15 mouse cellular contexts compared by ENCODE assay signal in genomic region chr1:41605748-41606131, GRCm38 (mm10).
DNase-seq lines count a peak whose midpoint lies in the region; ATAC-seq and TF ChIP-seq lines count a peak whose summit lies in the region.
"Had no signal": no experiment of that assay in that cellular context is flagged by ENCODE, and none has a peak within 500 bp of the region (broad histone marks: within the 10 kb centered on the region; RNA-seq: fewer than 3 reads in every experiment).

No protein-coding gene starts in this region.

- H3K27me3 ChIP-seq in hindbrain, embryonic 13.5 days = no peaks in the 10 kb centered on the region
- H3K27me3 ChIP-seq in hindbrain, embryonic 12.5 days = no peaks in the 10 kb centered on the region
- H3K27me3 ChIP-seq in forebrain, postnatal 0 days (ENCODE audit: insufficient read depth, low read length) = no peaks in the 10 kb centered on the region
- no peaks in the 10 kb centered on the region for H3K27me3 ChIP-seq in midbrain, embryonic 15.5 days (replicated peaks)
- no peaks in the 10 kb centered on the region for H3K27me3 ChIP-seq in heart, embryonic 11.5 days (ENCODE audit: control insufficient read depth, insufficient read depth, low read length)

- H3K27ac ChIP-seq in hindbrain, embryonic 13.5 days = 0 out of 2 replicates have a peak overlapping the region, but pooled peaks have one; percentile 48
- H3K27ac ChIP-seq in hindbrain, embryonic 12.5 days = no peak overlapping the region
- H3K27ac ChIP-seq in forebrain, postnatal 0 days (ENCODE audit: low read depth, low read length) = peak overlapping the region; percentile 46
- 0 out of 2 replicates have a peak overlapping the region, but pooled peaks have one; percentile 17 for H3K27ac ChIP-seq in midbrain, embryonic 15.5 days
- no peak overlapping the region for H3K27ac ChIP-seq in heart, embryonic 11.5 days (ENCODE audit: low read depth, low read length)
- H3K27ac ChIP-seq: macrophage had no signal

- peaks cover 3% of the 10 kb centered on the region; the same call in 1 of the 2 replicates for H3K4me1 ChIP-seq in hindbrain, embryonic 13.5 days (replicated peaks)
- peaks cover 4% of the 10 kb centered on the region; the same call in 1 of the 2 replicates for H3K4me1 ChIP-seq in hindbrain, embryonic 12.5 days
- H3K4me1 ChIP-seq in forebrain, postnatal 0 days (ENCODE audit: insufficient read depth) = peaks cover 5% of the 10 kb centered on the region; the same call in 1 of the 2 replicates
- H3K4me1 ChIP-seq in midbrain, embryonic 15.5 days = peaks cover 7% of the 10 kb centered on the region; the same call in 1 of the 2 replicates
- H3K4me1 ChIP-seq in heart, embryonic 11.5 days (ENCODE audit: control insufficient read depth, insufficient read depth, low read length) = no peaks in the 10 kb centered on the region

- no peak overlapping the region for H3K4me2 ChIP-seq in hindbrain, embryonic 13.5 days
- H3K4me2 ChIP-seq in hindbrain, embryonic 12.5 days (replicated peaks) = no peak overlapping the region
- H3K4me2 ChIP-seq in forebrain, postnatal 0 days (ENCODE audit: low read depth) = no peak overlapping the region
- H3K4me2 ChIP-seq in midbrain, embryonic 15.5 days = no peak overlapping the region
- H3K4me2 ChIP-seq in heart, embryonic 11.5 days = no peak overlapping the region

- no peaks in the 10 kb centered on the region for H3K9me3 ChIP-seq in hindbrain, embryonic 13.5 days
- no peaks in the 10 kb centered on the region for H3K9me3 ChIP-seq in hindbrain, embryonic 12.5 days (replicated peaks)
- no peaks in the 10 kb centered on the region for H3K9me3 ChIP-seq in forebrain, postnatal 0 days (ENCODE audit: low read length)
- H3K9me3 ChIP-seq in midbrain, embryonic 15.5 days = no peaks in the 10 kb centered on the region
- no peaks in the 10 kb centered on the region for H3K9me3 ChIP-seq in heart, embryonic 11.5 days (replicated peaks; ENCODE audit: control insufficient read depth, low read length)

- DNase-seq in brain, embryonic 14.5 days (ENCODE audit: low read depth) = peak; percentile 96
- DNase-seq in forebrain, postnatal 0 days = peak; percentile 65
- DNase-seq in ovary, adult 18-20 months (ENCODE audit: low spot score) = no peak
- DNase-seq: cerebellum, adult 2 months; heart, postnatal 14 days; kidney, adult 2 months; right cerebral cortex, postnatal 14 days; thymus, postnatal 36 days had no signal

- WGBS in hindbrain, embryonic 13.5 days = 19% methylated on average over 3 of the region's 3 CpGs
- 40% methylated on average over 3 of the region's 3 CpGs for WGBS in hindbrain, embryonic 12.5 days
- WGBS in forebrain, postnatal 0 days = 10% methylated on average over 3 of the region's 3 CpGs
- 20% methylated on average over 3 of the region's 3 CpGs for WGBS in midbrain, embryonic 15.5 days
- WGBS in heart, embryonic 11.5 days (ENCODE audit: insufficient replicate concordance) = 39% methylated on average over 3 of the region's 3 CpGs

- H3K4me3 ChIP-seq in hindbrain, embryonic 13.5 days = no peak overlapping the region
- H3K4me3 ChIP-seq in hindbrain, embryonic 12.5 days = no peak overlapping the region
- H3K4me3 ChIP-seq in forebrain, postnatal 0 days (ENCODE audit: low read depth, low read length) = no peak overlapping the region
- no peak overlapping the region for H3K4me3 ChIP-seq in midbrain, embryonic 15.5 days
- no peak overlapping the region for H3K4me3 ChIP-seq in heart, embryonic 11.5 days (ENCODE audit: low read depth, low read length)

- no peaks in the 10 kb centered on the region for H3K36me3 ChIP-seq in hindbrain, embryonic 13.5 days
- H3K36me3 ChIP-seq in hindbrain, embryonic 12.5 days = no peaks in the 10 kb centered on the region
- H3K36me3 ChIP-seq in forebrain, postnatal 0 days (ENCODE audit: insufficient read depth) = no peaks in the 10 kb centered on the region
- no peaks in the 10 kb centered on the region for H3K36me3 ChIP-seq in midbrain, embryonic 15.5 days (replicated peaks)
- H3K36me3 ChIP-seq in heart, embryonic 11.5 days (ENCODE audit: control insufficient read depth, insufficient read depth, low read length) = no peaks in the 10 kb centered on the region
- H3K36me3 ChIP-seq: G1E had no signal

- ATAC-seq in hindbrain, embryonic 13.5 days (ENCODE audit: low FRiP score) = no peak; the same call in 1 of the 2 replicates
- ATAC-seq in hindbrain, embryonic 12.5 days (ENCODE audit: low FRiP score) = no peak
- peak; percentile 78 for ATAC-seq in forebrain, postnatal 0 days
- ATAC-seq in midbrain, embryonic 15.5 days (replicated peaks) = peak; percentile 78
- ATAC-seq in heart, embryonic 11.5 days (replicated peaks; ENCODE audit: insufficient number of reproducible peaks, low FRiP score, low TSS enrichment) = no peak
- ATAC-seq in activated CD4-positive, CD25-positive, alpha-beta regulatory T cell, adult 4 months = no peak

- no peak for TF ChIP-seq CTCF in brain, embryonic 14.5 days (IDR thresholded peaks at IDR 0.05; ENCODE audit: borderline replicate concordance, extremely low read depth, insufficient read depth, insufficient read length)
- no peak for TF ChIP-seq CTCF in forebrain, postnatal 0 days (IDR thresholded peaks at IDR 0.05; ENCODE audit: low read depth)

- TF ChIP-seq POLR2A in brain, embryonic 14.5 days (IDR thresholded peaks at IDR 0.05; ENCODE audit: borderline replicate concordance, extremely low read depth, insufficient read depth, insufficient read length, poor library complexity, severe bottlenecking) = no peak

- H3K9ac ChIP-seq in hindbrain, embryonic 13.5 days = no peak overlapping the region
- H3K9ac ChIP-seq in hindbrain, embryonic 12.5 days = no peak overlapping the region
- no peak overlapping the region for H3K9ac ChIP-seq in forebrain, postnatal 0 days
- no peak overlapping the region for H3K9ac ChIP-seq in midbrain, embryonic 15.5 days
- H3K9ac ChIP-seq in heart, embryonic 11.5 days (ENCODE audit: low read depth, low read length) = no peak overlapping the region

Comparison
In these comparisons a context has a peak if more than half of its experiments do, and no peak if none do; other contexts are left out.
1. H3K27ac ChIP-seq: peak in hindbrain, embryonic 13.5 days (single experiment), forebrain, postnatal 0 days (single experiment) and midbrain, embryonic 15.5 days (single experiment); none in hindbrain, embryonic 12.5 days (single experiment) and heart, embryonic 11.5 days (single experiment).
2. ATAC-seq: peak in forebrain, postnatal 0 days (single experiment) and midbrain, embryonic 15.5 days (single experiment); none in hindbrain, embryonic 13.5 days (single experiment), hindbrain, embryonic 12.5 days (single experiment), heart, embryonic 11.5 days (single experiment) and activated CD4-positive, CD25-positive, alpha-beta regulatory T cell, adult 4 months (single experiment).